19 mouse cellular contexts compared by ENCODE assay signal in genomic region chr11:76516951-76517350, GRCm38 (mm10).
DNase-seq lines count a peak whose midpoint lies in the region; TF ChIP-seq lines count a peak whose summit lies in the region.
"Had no signal": no experiment of that assay in that cellular context is flagged by ENCODE, and none has a peak within 500 bp of the region (broad histone marks: within the 10 kb centered on the region; RNA-seq: fewer than 3 reads in every experiment).

No protein-coding gene starts in this region.

- WGBS in heart, adult 2 months = 79% methylated on average over 3 of the region's 3 CpGs

- H3K36me3 ChIP-seq in heart, adult 2 months (ENCODE audit: control insufficient read depth, insufficient read depth, low read length) = no peaks in the 10 kb centered on the region
- H3K36me3 ChIP-seq: G1E had no signal

- TF ChIP-seq POLR2A in heart, adult 2 months (IDR thresholded peaks at IDR 0.05; ENCODE audit: insufficient read depth, low read depth, low read length) = no peak

- H3K4me1 ChIP-seq in heart, adult 2 months (ENCODE audit: control insufficient read depth, insufficient read depth, low read length) = peaks cover 1% of the 10 kb centered on the region; the same call in 1 of the 2 replicates

- H3K4me3 ChIP-seq in heart, adult 2 months = no peak overlapping the region
- H3K4me3 ChIP-seq in layer of hippocampus, adult 2 months = no peak overlapping the region

- H3K27me3 ChIP-seq in heart, adult 2 months (ENCODE audit: control insufficient read depth, insufficient read depth, low read length) = no peaks in the 10 kb centered on the region
- H3K27me3 ChIP-seq: Patski had no signal

- intact Hi-C loops in heart, adult 2 months (cut with DNase I) = no loop called here

- no peaks in the 10 kb centered on the region for H3K79me2 ChIP-seq in heart, adult 2 months (replicated peaks; ENCODE audit: control insufficient read depth, insufficient read depth, low read length)

- DNase-seq in adrenal gland, adult 2 months = peak; percentile 65
- DNase-seq in adrenal gland, postnatal 25 days = no peak
- peak; percentile 58 for DNase-seq in adrenal gland, postnatal 14 days
- DNase-seq in adrenal gland, postnatal 4 days (ENCODE audit: low spot score in 2 of 2) = no peak
- peak; percentile 42 for DNase-seq in heart, adult 11 months
- DNase-seq in heart, adult 2 months = no peak
- no peak for DNase-seq in layer of hippocampus, adult 2 months (ENCODE audit: low spot score in 2 of 2)
- DNase-seq in layer of hippocampus, adult 9-11 months = no peak
- DNase-seq: adrenal gland, adult 8-10 months; adrenal gland, postnatal 10 days; B cell, adult 2 months; cerebellum, adult 11 months; cerebellum, adult 11-12 months; cerebellum, adult 18-20 months; cerebellum, adult 2 months; cerebellum, adult 8-10 months; cerebellum, adult 9-10 months had no signal

- no peak overlapping the region for H3K9ac ChIP-seq in heart, adult 2 months (ENCODE audit: low read depth, low read length)

- no peak for TF ChIP-seq CTCF in heart, adult 2 months (IDR thresholded peaks at IDR 0.05)
- TF ChIP-seq CTCF in layer of hippocampus, adult 2 months (conservative IDR thresholded peaks at IDR 0.05) = no peak

- no peak for TF ChIP-seq EP300 in heart, adult 2 months (IDR thresholded peaks at IDR 0.05; ENCODE audit: insufficient read depth, low read depth, low read length)

- H3K27ac ChIP-seq in heart, adult 2 months = no peak overlapping the region
- peak overlapping the region; percentile 19; the same call in 1 of the 2 replicates for H3K27ac ChIP-seq in layer of hippocampus, adult 2 months

Comparison
In these comparisons a context has a peak if more than half of its experiments do, and no peak if none do; other contexts are left out.
1. DNase-seq: peak in adrenal gland, adult 2 months (single experiment), adrenal gland, postnatal 14 days (single experiment) and heart, adult 11 months (single experiment); none in adrenal gland, postnatal 25 days (single experiment), adrenal gland, postnatal 4 days (0 of 2), heart, adult 2 months (0 of 2), layer of hippocampus, adult 2 months (0 of 2) and layer of hippocampus, adult 9-11 months (single experiment).